Mouse (Mus musculus) neural tube, embryonic 12.5 days (tissue): ENCODE results near the gene Psmd7. TPM values are rescaled to one million over a fixed set of nuclear protein-coding genes. Genes with fewer than 3 reads are reported as not detected.

Experiments used
- ATAC-seq: fragments of 200-750 bp; cut with Nextera tagmentation; 2 replicates; pipeline ENCODE4 v1.8.0; 2017; ENCODE audit warnings: low read depth, mild to moderate bottlenecking, moderate TSS enrichment, moderate library complexity; ENCODE audit not compliant: low FRiP score
- H3K27ac ChIP-seq: fragments of 300-500 bp; sonication (generic); 2 replicates; pipeline ENCODE4 v1.5.1; 2016
- H3K27me3 ChIP-seq: fragments of 300-500 bp; sonication (generic); replicated peaks from 2 replicates; pipeline ENCODE4 v1.6.1; 2016; ENCODE audit warnings: mild to moderate bottlenecking
- H3K36me3 ChIP-seq: fragments of 300-500 bp; sonication (generic); 2 replicates; pipeline ENCODE4 v1.6.1; 2016; ENCODE audit warnings: mild to moderate bottlenecking
- H3K4me1 ChIP-seq: fragments of 300-500 bp; sonication (generic); 2 replicates; pipeline ENCODE4 v1.6.1; 2016
- H3K4me2 ChIP-seq: fragments of 300-500 bp; sonication (generic); replicated peaks from 2 replicates; pipeline ENCODE4 v1.6.1; 2016; ENCODE audit warnings: mild to moderate bottlenecking
- H3K4me3 ChIP-seq: fragments of 300-500 bp; sonication (generic); 2 replicates; pipeline ENCODE4 v1.5.1; 2016
- H3K9ac ChIP-seq: fragments of 300-500 bp; sonication (generic); 2 replicates; pipeline ENCODE4 v1.6.1; 2016; ENCODE audit warnings: mild to moderate bottlenecking
- H3K9me3 ChIP-seq: fragments of 300-500 bp; sonication (generic); 2 replicates; pipeline ENCODE4 v1.6.1; 2016; ENCODE audit warnings: mild to moderate bottlenecking
- WGBS: fragments of 180-500 bp; shearing (Covaris S2); methylation state at CpG from one replicate; pipeline ENCODE4 v1.1.7; 2016; 5-methylcytosine and 5-hydroxymethylcytosine counted together
- polyA plus RNA-seq: library from polyadenylated mRNA; unstranded; fragments of >200 nt; fragmentation: Nextera tagmentation; extraction: Ambion mirVana; gene quantifications from 2 replicates; pipeline ENCODE4 v1.2.1, GENCODE M21; 2016

Gene Psmd7
- polyA plus RNA-seq, 1 experiment from 2014 or later = 287 TPM

- Histone ChIP-seq H3K4me2 (peak overlapping the region; percentile 35), H3K27ac (no peak overlapping the region), H3K9ac (0 out of 2 replicates have a peak overlapping the region, but pooled peaks have one; percentile 42)
These were observed 11.6 kb downstream of the Psmd7 start for GRCm38 (mm10) chr8:107576702-107577101.

GRCm38 (mm10) chr8:107574771-107575170 is 13.5 kb downstream of the Psmd7 start:
- WGBS = 91% methylated on average over 3 of the region's 3 CpGs
- Histone ChIP-seq H3K9ac (no peak overlapping the region), H3K27ac (no peak overlapping the region), H3K9me3 (no peaks in the 10 kb centered on the region), H3K4me2 (no peak overlapping the region), H3K4me1 (no peaks in the 10 kb centered on the region), H3K36me3 (peaks cover 22% of the 10 kb centered on the region), H3K4me3 (no peak overlapping the region), H3K27me3 (no peaks in the 10 kb centered on the region)
- ATAC-seq = no peak

More at GRCm38 (mm10) chr8:107576702-107577101, 11.6 kb downstream of the Psmd7 start:
- no peaks in the 10 kb centered on the region for H3K9me3 ChIP-seq
- no peaks in the 10 kb centered on the region for H3K4me1 ChIP-seq
- no peak overlapping the region for H3K4me3 ChIP-seq
- no peaks in the 10 kb centered on the region for H3K27me3 ChIP-seq
- H3K36me3 ChIP-seq = peaks cover 41% of the 10 kb centered on the region
- 9% methylated on average over 10 of the region's 10 CpGs for WGBS
- peak; percentile 68; the same call in 1 of the 2 replicates for ATAC-seq

GRCm38 (mm10) chr8:107572497-107572896 is 15.8 kb downstream of the Psmd7 start:
- no peak overlapping the region for H3K4me2 ChIP-seq
- WGBS = 57% methylated on average over 4 of the region's 4 CpGs
- H3K9me3 ChIP-seq = no peaks in the 10 kb centered on the region
- no peak overlapping the region for H3K9ac ChIP-seq
- peaks cover under 1% of the 10 kb centered on the region; the same call in 1 of the 2 replicates for H3K36me3 ChIP-seq
- H3K4me1 ChIP-seq = no peaks in the 10 kb centered on the region
- H3K4me3 ChIP-seq = no peak overlapping the region
- ATAC-seq = no peak
- no peak overlapping the region for H3K27ac ChIP-seq
- no peaks in the 10 kb centered on the region for H3K27me3 ChIP-seq

GRCm38 (mm10) chr8:107571486-107572135 is 16.7 kb downstream of the Psmd7 start:
- no peak overlapping the region for H3K9ac ChIP-seq
- no peaks in the 10 kb centered on the region for H3K4me1 ChIP-seq
- H3K9me3 ChIP-seq = no peaks in the 10 kb centered on the region
- WGBS = 82% methylated on average over 7 of the region's 7 CpGs
- H3K4me2 ChIP-seq = no peak overlapping the region
- H3K36me3 ChIP-seq = no peaks in the 10 kb centered on the region
- H3K4me3 ChIP-seq = no peak overlapping the region
- no peak for ATAC-seq
- no peaks in the 10 kb centered on the region for H3K27me3 ChIP-seq
- H3K27ac ChIP-seq = no peak overlapping the region

GRCm38 (mm10) chr8:107571046-107571445 is 17.2 kb downstream of the Psmd7 start:
- H3K27me3 ChIP-seq = no peaks in the 10 kb centered on the region
- H3K36me3 ChIP-seq = no peaks in the 10 kb centered on the region
- WGBS = 83% methylated on average over 2 of the region's 2 CpGs
- H3K4me2 ChIP-seq = no peak overlapping the region
- no peaks in the 10 kb centered on the region for H3K9me3 ChIP-seq
- H3K4me1 ChIP-seq = no peaks in the 10 kb centered on the region
- ATAC-seq = no peak
- H3K4me3 ChIP-seq = no peak overlapping the region
- H3K9ac ChIP-seq = no peak overlapping the region
- no peak overlapping the region for H3K27ac ChIP-seq

- no peak for ATAC-seq
- no peak overlapping the region for H3K27ac ChIP-seq
- no peaks in the 10 kb centered on the region for H3K9me3 ChIP-seq
- peaks cover 7% of the 10 kb centered on the region for H3K36me3 ChIP-seq
- no peak overlapping the region for H3K4me2 ChIP-seq
- no peaks in the 10 kb centered on the region for H3K4me1 ChIP-seq
- 84% methylated on average over 9 of the region's 9 CpGs for WGBS
- no peak overlapping the region for H3K9ac ChIP-seq
- no peak overlapping the region for H3K4me3 ChIP-seq
- no peaks in the 10 kb centered on the region for H3K27me3 ChIP-seq
These were observed 26.1 kb downstream of the Psmd7 start for GRCm38 (mm10) chr8:107562164-107562563.

- H3K27ac ChIP-seq = no peak overlapping the region
- H3K9me3 ChIP-seq = no peaks in the 10 kb centered on the region
- WGBS = 63% methylated on average over 16 of the region's 16 CpGs
These were observed 27.3 kb downstream of the Psmd7 start for GRCm38 (mm10) chr8:107560820-107561536.

GRCm38 (mm10) chr8:107556511-107556936 is 31.7 kb downstream of the Psmd7 start:
- H3K36me3 ChIP-seq = peaks cover 35% of the 10 kb centered on the region
- H3K27ac ChIP-seq = no peak overlapping the region
- peak overlapping the region; percentile 17; the same call in 1 of the 2 replicates for H3K9ac ChIP-seq
- no peak overlapping the region for H3K4me3 ChIP-seq
- H3K4me2 ChIP-seq = no peak overlapping the region
- H3K9me3 ChIP-seq = no peaks in the 10 kb centered on the region
- WGBS = 55% methylated on average over 12 of the region's 12 CpGs
- H3K4me1 ChIP-seq = peaks cover 9% of the 10 kb centered on the region; the same call in 1 of the 2 replicates
- ATAC-seq = no peak
- H3K27me3 ChIP-seq = no peaks in the 10 kb centered on the region

More at GRCm38 (mm10) chr8:107560820-107561536, 27.3 kb downstream of the Psmd7 start:
- no peak overlapping the region for H3K4me2 ChIP-seq
- no peaks in the 10 kb centered on the region for H3K27me3 ChIP-seq
- H3K9ac ChIP-seq = no peak overlapping the region
- no peak for ATAC-seq
- peaks cover 16% of the 10 kb centered on the region for H3K36me3 ChIP-seq
- H3K4me1 ChIP-seq = peaks cover 9% of the 10 kb centered on the region; the same call in 1 of the 2 replicates
- no peak overlapping the region for H3K4me3 ChIP-seq

GRCm38 (mm10) chr8:107555231-107555630 is 33.0 kb downstream of the Psmd7 start:
- H3K4me3 ChIP-seq = no peak overlapping the region
- WGBS = 91% methylated on average over 10 of the region's 10 CpGs
- no peaks in the 10 kb centered on the region for H3K9me3 ChIP-seq
- ATAC-seq = no peak
- H3K4me1 ChIP-seq = peaks cover 9% of the 10 kb centered on the region; the same call in 1 of the 2 replicates
- no peak overlapping the region for H3K4me2 ChIP-seq
- H3K27ac ChIP-seq = no peak overlapping the region
- H3K27me3 ChIP-seq = no peaks in the 10 kb centered on the region
- no peak overlapping the region for H3K9ac ChIP-seq
- H3K36me3 ChIP-seq = peaks cover 45% of the 10 kb centered on the region

GRCm38 (mm10) chr8:107552234-107552633 is 36.0 kb downstream of the Psmd7 start:
- Histone ChIP-seq H3K27me3 (no peaks in the 10 kb centered on the region), H3K4me1 (peaks cover 9% of the 10 kb centered on the region; the same call in 1 of the 2 replicates), H3K4me3 (no peak overlapping the region), H3K36me3 (peaks cover 53% of the 10 kb centered on the region), H3K9me3 (no peaks in the 10 kb centered on the region), H3K27ac (no peak overlapping the region), H3K9ac (no peak overlapping the region), H3K4me2 (no peak overlapping the region)
- no peak for ATAC-seq
- 46% methylated on average over 6 of the region's 6 CpGs for WGBS

GRCm38 (mm10) chr8:107546817-107547216 is 41.4 kb downstream of the Psmd7 start:
- Histone ChIP-seq H3K4me2 (peak overlapping the region; percentile 9; the same call in 1 of the 2 replicates), H3K4me1 (peaks cover 6% of the 10 kb centered on the region; the same call in 1 of the 2 replicates), H3K27ac (no peak overlapping the region), H3K36me3 (peaks cover 40% of the 10 kb centered on the region), H3K9ac (peak overlapping the region; percentile 13; the same call in 1 of the 2 replicates), H3K4me3 (no peak overlapping the region), H3K9me3 (no peaks in the 10 kb centered on the region), H3K27me3 (no peaks in the 10 kb centered on the region)
- 89% methylated on average over 8 of the region's 8 CpGs for WGBS
- ATAC-seq = no peak

- WGBS = 92% methylated on average over 4 of the region's 4 CpGs
- peaks cover 42% of the 10 kb centered on the region for H3K36me3 ChIP-seq
These were observed 42.1 kb downstream of the Psmd7 start for GRCm38 (mm10) chr8:107546154-107546553.

More at GRCm38 (mm10) chr8:107546154-107546553, 42.1 kb downstream of the Psmd7 start:
- Histone ChIP-seq H3K27ac (no peak overlapping the region), H3K9ac (no peak overlapping the region), H3K9me3 (no peaks in the 10 kb centered on the region), H3K4me3 (no peak overlapping the region), H3K4me2 (no peak overlapping the region), H3K4me1 (peaks cover 6% of the 10 kb centered on the region; the same call in 1 of the 2 replicates), H3K27me3 (no peaks in the 10 kb centered on the region)
- ATAC-seq = no peak
